Mouse (Mus musculus) neural tube, postnatal 0 days (tissue): ENCODE data around the gene Tm7sf2. TPM values are rescaled to one million over a fixed set of nuclear protein-coding genes. Genes with fewer than 3 reads are reported as not detected.

ENCODE experiments used
- microRNA-seq: library from miRNA; unstranded; fragments of <30 nt; microRNA quantifications from one replicate; pipeline ENCODE4, GENCODE M21; 2016
- polyA plus RNA-seq: library from polyadenylated mRNA; unstranded; fragments of >200 nt; fragmentation: Nextera tagmentation; extraction: Ambion mirVana; gene quantifications from 2 replicates; pipeline ENCODE4 v1.2.1, GENCODE M21; 2015

The Tm7sf2 gene
- polyA plus RNA-seq, result 53.5 and 57.5 TPM in 2 replicates

GRCm38 (mm10) chr19:6067724-6068415, at the start of gene Tm7sf2:
Gene Tm7sf2, minus strand, starts transcription at chr19:6068373.

GRCm38 (mm10) chr19:6105586-6105985, 37.4 kb upstream of the Tm7sf2 start, which contains the start of gene Naaladl1:
Gene Naaladl1, plus strand, starts transcription at chr19:6105782.

GRCm38 (mm10) chr19:6094119-6094518, 25.9 kb upstream of the Tm7sf2 start, which contains the start of gene AC131692.1:
Gene AC131692.1, plus strand, starts transcription at chr19:6094419.

GRCm38 (mm10) chr19:6084478-6085248, 16.5 kb upstream of the Tm7sf2 start, which contains the start of the genes Zfpl1 and Cdca5:
Gene Zfpl1, minus strand, starts transcription at chr19:6084956.
Gene Cdca5, plus strand, starts transcription at chr19:6084983.

GRCm38 (mm10) chr19:6082156-6082555, 14.0 kb upstream of the Tm7sf2 start, which contains the start of gene Gm28374:
Gene Gm28374, minus strand, starts transcription at chr19:6082256.

GRCm38 (mm10) chr19:6079983-6080480, 11.9 kb upstream of the Tm7sf2 start, which contains the start of gene Tmem262:
Gene Tmem262, plus strand, starts transcription at chr19:6080033.

GRCm38 (mm10) chr19:6076564-6077393, 8.6 kb upstream of the Tm7sf2 start, which contains the start of gene Vps51:
Gene Vps51, minus strand, starts transcription at chr19:6077231.

GRCm38 (mm10) chr19:6061021-6061533, 7.1 kb downstream of the Tm7sf2 start, which contains the start of gene Znhit2:
Gene Znhit2, plus strand, starts transcription at chr19:6061192.

GRCm38 (mm10) chr19:6057313-6058096, 10.7 kb downstream of the Tm7sf2 start, which contains the start of the genes Mrpl49 and Fau:
Gene Mrpl49, minus strand, starts transcription at chr19:6057785.
Gene Fau, plus strand, starts transcription at chr19:6057844.

GRCm38 (mm10) chr19:6046294-6047153, 21.6 kb downstream of the Tm7sf2 start, which contains the start of gene Syvn1:
Gene Syvn1, plus strand, starts transcription at chr19:6046576.

GRCm38 (mm10) chr19:6015511-6016315, 52.5 kb downstream of the Tm7sf2 start, which contains the start of gene Capn1:
Gene Capn1, minus strand, starts transcription at chr19:6015897.

Small RNA genes within 50 kb of the gene (microRNA-seq; reads per million reads assigned to microRNA genes)
- 2.3 reads per million for gene Mir6988

Other genes with a start within 250 kb of the Tm7sf2 start
- 12.2 and 12.5 TPM in 2 replicates for gene Frmd8, start 193.1 kb downstream of the Tm7sf2 start, polyA plus RNA-seq
- gene Slc25a45, start 190.6 kb downstream of the Tm7sf2 start, polyA plus RNA-seq, result 2.9 TPM in 2 replicates
- 6.3 and 8.0 TPM in 2 replicates for gene Tigd3, start 174.2 kb downstream of the Tm7sf2 start, polyA plus RNA-seq
- 49.1 and 55.8 TPM in 2 replicates for gene Dpf2, start 155.4 kb downstream of the Tm7sf2 start, polyA plus RNA-seq
- 18.7 and 21.8 TPM in 2 replicates for gene Cdc42ep2, start 143.6 kb downstream of the Tm7sf2 start, polyA plus RNA-seq
- gene Pola2, start 104.2 kb downstream of the Tm7sf2 start, polyA plus RNA-seq, result 15.5 and 17.6 TPM in 2 replicates
- not detected in 2 replicates for gene Slc22a20, start 82.2 kb downstream of the Tm7sf2 start, polyA plus RNA-seq
- 5.2 and 5.8 TPM in 2 replicates for gene Capn1, start 52.5 kb downstream of the Tm7sf2 start, polyA plus RNA-seq
- 28.0 and 31.6 TPM in 2 replicates for gene Syvn1, start 21.8 kb downstream of the Tm7sf2 start, polyA plus RNA-seq
- 51.3 and 60.2 TPM in 2 replicates for gene Mrpl49, start 10.6 kb downstream of the Tm7sf2 start, polyA plus RNA-seq
- gene Fau, start 10.5 kb downstream of the Tm7sf2 start, polyA plus RNA-seq, result 603 and 680 TPM in 2 replicates
- 44.4 and 45.4 TPM in 2 replicates for gene Znhit2, start 7.2 kb downstream of the Tm7sf2 start, polyA plus RNA-seq
- gene Vps51, start 8.9 kb upstream of the Tm7sf2 start, polyA plus RNA-seq, result 76.7 and 77.3 TPM in 2 replicates
- gene Tmem262, start 11.7 kb upstream of the Tm7sf2 start, polyA plus RNA-seq, result not detected in 2 replicates
- gene Gm28374, start 13.9 kb upstream of the Tm7sf2 start, polyA plus RNA-seq, result 0.75 TPM in 1 of 2 replicates, not detected in the other
- 75.3 and 75.4 TPM in 2 replicates for gene Zfpl1, start 16.6 kb upstream of the Tm7sf2 start, polyA plus RNA-seq
- gene Cdca5, start 16.6 kb upstream of the Tm7sf2 start, polyA plus RNA-seq, result 2.8 and 3.1 TPM in 2 replicates
- gene AC131692.1, start 26.0 kb upstream of the Tm7sf2 start, polyA plus RNA-seq, result not detected in 2 replicates
- gene Naaladl1, start 37.4 kb upstream of the Tm7sf2 start, polyA plus RNA-seq, result 0.27 TPM in 2 replicates
- gene Sac3d1, start 50.3 kb upstream of the Tm7sf2 start, polyA plus RNA-seq, result 53.9 and 58.0 TPM in 2 replicates
- gene Snx15, start 59.9 kb upstream of the Tm7sf2 start, polyA plus RNA-seq, result 51.8 and 61.0 TPM in 2 replicates
- 0.18 TPM in 1 of 2 replicates, not detected in the other for gene Batf2, start 72.6 kb upstream of the Tm7sf2 start, polyA plus RNA-seq
- 163 TPM in 2 replicates for gene Arl2, start 73.2 kb upstream of the Tm7sf2 start, polyA plus RNA-seq
- not detected in 2 replicates for gene Majin, start 116.0 kb upstream of the Tm7sf2 start, polyA plus RNA-seq
- 0.67 and 0.69 TPM in 2 replicates for gene Gpha2, start 158.0 kb upstream of the Tm7sf2 start, polyA plus RNA-seq
- gene Ppp2r5b, start 167.5 kb upstream of the Tm7sf2 start, polyA plus RNA-seq, result 150 and 175 TPM in 2 replicates
- gene Atg2a, start 173.3 kb upstream of the Tm7sf2 start, polyA plus RNA-seq, result 8.0 and 12.7 TPM in 2 replicates
- gene Ehd1, start 208.4 kb upstream of the Tm7sf2 start, polyA plus RNA-seq, result 66.0 and 70.7 TPM in 2 replicates
- 0.28 and 0.34 TPM in 2 replicates for gene Cdc42bpg, start 238.1 kb upstream of the Tm7sf2 start, polyA plus RNA-seq